Comparison of ENCODE assay signal across 9 mouse cellular contexts in genomic region chr13:64093341-64093740, GRCm38 (mm10). TPM values are rescaled to one million over a fixed set of nuclear protein-coding genes. Genes with fewer than 3 reads are reported as not detected.
DNase-seq lines count a peak whose midpoint lies in the region; ATAC-seq and TF ChIP-seq lines count a peak whose summit lies in the region.
"Had no signal": no experiment of that assay in that cellular context is flagged by ENCODE, and none has a peak within 500 bp of the region (broad histone marks: within the 10 kb centered on the region; RNA-seq: fewer than 3 reads in every experiment).

No protein-coding gene starts in this region.

- DNase-seq in CD8-positive naive resting alpha-beta T cell, adult 2 months (ENCODE audit: low read depth in 2 of 2, low spot score in 2 of 2), result peak; percentile 23 to 52
- peak; percentile 60 for DNase-seq in Muller cell, postnatal 12 days (ENCODE audit: inconsistent ontology term)
- DNase-seq in cerebellum, postnatal 36 days, result peak; percentile 61 to 70
- peak; percentile 47 for DNase-seq in heart, postnatal 0 days (ENCODE audit: low spot score)
- peak; percentile 75 for DNase-seq in layer of hippocampus, adult 11-12 months (ENCODE audit: low spot score)
- peak; percentile 96 for DNase-seq in lung, embryonic 14.5 days
- peak; percentile 80 for DNase-seq in retina, postnatal 1 day

- TF ChIP-seq CTCF in heart, postnatal 0 days (IDR thresholded peaks at IDR 0.05; ENCODE audit: low read depth), result peak; percentile 81
- peak; percentile 91 for TF ChIP-seq CTCF in lung, embryonic 14.5 days (IDR thresholded peaks at IDR 0.05; ENCODE audit: low read depth)

- no peak overlapping the region for H3K9ac ChIP-seq in heart, postnatal 0 days (replicated peaks; ENCODE audit: low read depth, low read length)
- no peak overlapping the region for H3K9ac ChIP-seq in lung, embryonic 14.5 days
- H3K9ac ChIP-seq: limb, embryonic 13.5 days had no signal

- H3K4me1 ChIP-seq in heart, postnatal 0 days (ENCODE audit: control insufficient read depth, insufficient read depth), result no peaks in the 10 kb centered on the region
- H3K4me1 ChIP-seq in lung, embryonic 14.5 days (ENCODE audit: insufficient read depth), result no peaks in the 10 kb centered on the region

- H3K27me3 ChIP-seq in heart, postnatal 0 days (ENCODE audit: control insufficient read depth, insufficient read depth, low read length), result no peaks in the 10 kb centered on the region
- no peaks in the 10 kb centered on the region for H3K27me3 ChIP-seq in lung, embryonic 14.5 days (ENCODE audit: insufficient read depth, low read length)
- H3K27me3 ChIP-seq: limb, embryonic 13.5 days had no signal

- 0% methylated on average over 1 of the region's 1 CpGs for WGBS in heart, postnatal 0 days
- WGBS in lung, embryonic 14.5 days, result 0% methylated on average over 1 of the region's 1 CpGs

- no peak overlapping the region for H3K27ac ChIP-seq in heart, postnatal 0 days (ENCODE audit: low read depth)
- no peak overlapping the region for H3K27ac ChIP-seq in lung, embryonic 14.5 days (ENCODE audit: low read depth)
- H3K27ac ChIP-seq: limb, embryonic 13.5 days had no signal

- H3K36me3 ChIP-seq in heart, postnatal 0 days (replicated peaks; ENCODE audit: control insufficient read depth, insufficient read depth, low read length), result 0 out of 2 replicates have a peak, but pooled peaks cover 5% of the 10 kb centered on the region
- H3K36me3 ChIP-seq in lung, embryonic 14.5 days (ENCODE audit: insufficient read depth), result no peaks in the 10 kb centered on the region
- H3K36me3 ChIP-seq: limb, embryonic 13.5 days had no signal

- no peak overlapping the region for H3K4me3 ChIP-seq in heart, postnatal 0 days (ENCODE audit: low read depth, low read length)
- H3K4me3 ChIP-seq in lung, embryonic 14.5 days (ENCODE audit: low read depth, low read length), result no peak overlapping the region
- H3K4me3 ChIP-seq: limb, embryonic 13.5 days had no signal

- H3K9me3 ChIP-seq in heart, postnatal 0 days (replicated peaks; ENCODE audit: control insufficient read depth, low read length), result no peaks in the 10 kb centered on the region
- H3K9me3 ChIP-seq in lung, embryonic 14.5 days (ENCODE audit: low read depth, low read length), result no peaks in the 10 kb centered on the region
- H3K9me3 ChIP-seq: limb, embryonic 13.5 days had no signal

- TF ChIP-seq EP300 in heart, postnatal 0 days (IDR thresholded peaks at IDR 0.05; ENCODE audit: low read depth), result no peak

- no peak for ATAC-seq in heart, postnatal 0 days (ENCODE audit: insufficient read depth, low read depth)
- peak; percentile 77 for ATAC-seq in lung, embryonic 14.5 days (ENCODE audit: insufficient read depth)
- ATAC-seq in activated CD4-positive, CD25-positive, alpha-beta regulatory T cell, adult 4 months, result no peak

- 0 out of 2 replicates have a peak overlapping the region, but pooled peaks have one; percentile 12 for H3K4me2 ChIP-seq in heart, postnatal 0 days (ENCODE audit: low read depth, low read length)
- H3K4me2 ChIP-seq in lung, embryonic 14.5 days, result no peak overlapping the region
- H3K4me2 ChIP-seq: limb, embryonic 13.5 days had no signal

RNA-seq across cellular contexts. Expression of gene Hsd17b3, which starts 4.3 kb away (rescaled TPM):
- total RNA-seq in heart, postnatal 0 days (2014; rRNA removed; ENCODE audit: low replicate concordance), result not detected in 2 replicates
- polyA plus RNA-seq in heart, postnatal 0 days (2015; fragmentation: Nextera tagmentation; extraction: Ambion mirVana), result not detected in 2 replicates
- not detected in 2 replicates for polyA plus RNA-seq in lung, embryonic 14.5 days (2014; fragmentation: Nextera tagmentation; extraction: Ambion mirVana)
- not detected for polyA plus RNA-seq in activated CD4-positive, CD25-positive, alpha-beta regulatory T cell, adult 4 months (2017; shearing (Covaris generic))
- polyA plus RNA-seq: limb, embryonic 13.5 days had no signal

RNA-seq across cellular contexts. Expression of gene Slc35d2, which starts 35.8 kb away (rescaled TPM):
- 2.0 and 3.7 TPM in 2 replicates for total RNA-seq in heart, postnatal 0 days (2014; rRNA removed; ENCODE audit: low replicate concordance)
- 3.5 and 5.3 TPM in 2 replicates for polyA plus RNA-seq in heart, postnatal 0 days (2015; fragmentation: Nextera tagmentation; extraction: Ambion mirVana)
- 4.4 and 4.7 TPM in 2 replicates for polyA plus RNA-seq in lung, embryonic 14.5 days (2014; fragmentation: Nextera tagmentation; extraction: Ambion mirVana)
- polyA plus RNA-seq in activated CD4-positive, CD25-positive, alpha-beta regulatory T cell, adult 4 months (2017; shearing (Covaris generic)), result 10 to 100 TPM; 29.7 to 47.5 TPM

RNA-seq across cellular contexts. Expression of gene Zfp367, which starts 59.7 kb away (rescaled TPM):
- 35.0 and 35.6 TPM in 2 replicates for total RNA-seq in heart, postnatal 0 days (2014; rRNA removed; ENCODE audit: low replicate concordance)
- polyA plus RNA-seq in heart, postnatal 0 days (2015; fragmentation: Nextera tagmentation; extraction: Ambion mirVana), result 22.7 and 23.8 TPM in 2 replicates
- polyA plus RNA-seq in lung, embryonic 14.5 days (2014; fragmentation: Nextera tagmentation; extraction: Ambion mirVana), result 29.5 and 33.6 TPM in 2 replicates
- polyA plus RNA-seq in activated CD4-positive, CD25-positive, alpha-beta regulatory T cell, adult 4 months (2017; shearing (Covaris generic)), result 10 to 100 TPM; 10.7 to 16.1 TPM

Comparison
In these comparisons a context has a peak if more than half of its experiments do, and no peak if none do; other contexts are left out.
1. DNase-seq: peak in every context shown above with its lines; median percentile 96 in lung, embryonic 14.5 days; 80 in retina, postnatal 1 day; 75 in layer of hippocampus, adult 11-12 months; 66 in cerebellum, postnatal 36 days; 60 in Muller cell, postnatal 12 days; 47 in heart, postnatal 0 days; 38 in CD8-positive naive resting alpha-beta T cell, adult 2 months.